Mouse (Mus musculus) right cerebral cortex, postnatal 25 days (tissue): ENCODE results near the gene Fads6.

Source experiments
- DNase-seq: peaks from one replicate; pipeline ENCODE4 v3.0.0; 2022

Gene Fads6

GRCm38 (mm10) chr11:115298160-115298559 lies 697 bp upstream of the Fads6 start:
- no peak for DNase-seq

GRCm38 (mm10) chr11:115296471-115297210 lies 822 bp downstream of the Fads6 start:
- no peak for DNase-seq

- no peak for DNase-seq
Measured at GRCm38 (mm10) chr11:115295939-115296338, 1.5 kb downstream of the Fads6 start.

- no peak for DNase-seq
Measured at GRCm38 (mm10) chr11:115292631-115293375, 4.7 kb downstream of the Fads6 start.

- no peak for DNase-seq
Measured at GRCm38 (mm10) chr11:115291503-115291902, 6.0 kb downstream of the Fads6 start.

- DNase-seq = no peak
Measured at GRCm38 (mm10) chr11:115290919-115291318, 6.5 kb downstream of the Fads6 start.

GRCm38 (mm10) chr11:115290314-115290713 lies 7.1 kb downstream of the Fads6 start:
- no peak for DNase-seq

- no peak for DNase-seq
Measured at GRCm38 (mm10) chr11:115289885-115290284, 7.6 kb downstream of the Fads6 start.

- DNase-seq = no peak
Measured at GRCm38 (mm10) chr11:115288305-115288704, 9.2 kb downstream of the Fads6 start.

GRCm38 (mm10) chr11:115287386-115287785 lies 10.1 kb downstream of the Fads6 start:
- DNase-seq = no peak

- DNase-seq = no peak
Measured at GRCm38 (mm10) chr11:115286201-115286993, 11.1 kb downstream of the Fads6 start.

GRCm38 (mm10) chr11:115285282-115285681 lies 12.2 kb downstream of the Fads6 start:
- DNase-seq = no peak

- DNase-seq = no peak
Measured at GRCm38 (mm10) chr11:115283891-115284620, 13.4 kb downstream of the Fads6 start.

GRCm38 (mm10) chr11:115283486-115283765 lies 14.0 kb downstream of the Fads6 start:
- DNase-seq = no peak

- DNase-seq = no peak
Measured at GRCm38 (mm10) chr11:115282723-115283485, 14.6 kb downstream of the Fads6 start.

- no peak for DNase-seq
Measured at GRCm38 (mm10) chr11:115282295-115282694, 15.2 kb downstream of the Fads6 start.

- DNase-seq = no peak
Measured at GRCm38 (mm10) chr11:115279726-115280125, 17.7 kb downstream of the Fads6 start.

- DNase-seq = no peak
Measured at GRCm38 (mm10) chr11:115278176-115278575, 19.3 kb downstream of the Fads6 start.

GRCm38 (mm10) chr11:115277604-115277975 lies 19.9 kb downstream of the Fads6 start:
- no peak for DNase-seq

- DNase-seq = peak; percentile 95
Measured at GRCm38 (mm10) chr11:115276780-115277603, 20.5 kb downstream of the Fads6 start, which contains the start of gene Fdxr. TSS of gene Fdxr (minus strand) at chr11:115277050.

- no peak for DNase-seq
Measured at GRCm38 (mm10) chr11:115275954-115276353, 21.5 kb downstream of the Fads6 start.
